Mouse (Mus musculus): ENCODE data around the gene Gm10663. TPM values are rescaled to one million over a fixed set of nuclear protein-coding genes. Genes with fewer than 3 reads are reported as not detected.

The Gm10663 gene
- total RNA-seq (2021): not detected

DNA sequence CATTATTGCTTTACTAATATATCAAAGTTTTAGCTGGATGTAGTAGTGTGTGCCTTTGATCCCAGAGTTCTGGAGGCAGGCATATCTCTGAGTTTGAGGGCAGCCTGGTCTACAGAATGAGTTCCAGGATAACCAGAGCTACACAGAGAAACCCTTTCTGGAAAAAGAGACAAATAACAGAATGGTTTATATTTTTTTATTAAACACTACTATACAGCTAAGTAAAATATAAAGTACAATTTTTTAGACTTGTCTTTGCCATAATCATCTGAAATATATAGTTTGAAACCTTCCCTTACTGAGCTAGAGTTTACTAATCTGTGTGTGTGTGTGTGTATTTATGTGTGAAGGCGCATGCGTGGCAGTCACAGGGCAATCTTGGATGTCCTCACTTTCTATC, at the start of gene Gm10663:
Gm10663 (plus strand) TSS at position 301 of the 400 bp plus-strand sequence.
- DNase-seq: no peak
- intact Hi-C loops (cut with DNase I): no loop called here

- intact Hi-C loops (cut with DNase I): no loop called here
- no peak for DNase-seq
Observed at GRCm38 (mm10) chr8:65028959-65029686, 45.7 kb upstream of the Gm10663 start.

DNA sequence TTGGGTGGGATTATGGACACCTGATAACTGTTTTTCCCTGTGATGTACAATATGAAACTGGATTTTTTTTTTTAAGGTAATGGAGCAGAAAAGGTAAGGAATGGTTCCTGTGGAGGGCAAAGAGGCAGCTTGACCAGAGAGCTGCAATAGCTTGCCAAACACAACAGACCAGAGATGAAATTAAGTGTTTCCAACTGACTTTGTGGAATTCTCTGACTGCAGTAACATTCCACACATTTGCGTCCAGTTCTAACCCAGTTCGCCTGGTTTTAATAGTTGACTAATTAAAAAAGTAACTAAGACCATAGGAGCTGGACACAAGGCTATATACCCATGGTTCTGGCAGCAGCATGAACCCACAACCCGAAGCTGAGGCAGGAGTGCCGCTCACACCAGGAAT, 45.1 kb upstream of the Gm10663 start:
- intact Hi-C loops (cut with DNase I): no loop called here
- DNase-seq: no peak

DNA sequence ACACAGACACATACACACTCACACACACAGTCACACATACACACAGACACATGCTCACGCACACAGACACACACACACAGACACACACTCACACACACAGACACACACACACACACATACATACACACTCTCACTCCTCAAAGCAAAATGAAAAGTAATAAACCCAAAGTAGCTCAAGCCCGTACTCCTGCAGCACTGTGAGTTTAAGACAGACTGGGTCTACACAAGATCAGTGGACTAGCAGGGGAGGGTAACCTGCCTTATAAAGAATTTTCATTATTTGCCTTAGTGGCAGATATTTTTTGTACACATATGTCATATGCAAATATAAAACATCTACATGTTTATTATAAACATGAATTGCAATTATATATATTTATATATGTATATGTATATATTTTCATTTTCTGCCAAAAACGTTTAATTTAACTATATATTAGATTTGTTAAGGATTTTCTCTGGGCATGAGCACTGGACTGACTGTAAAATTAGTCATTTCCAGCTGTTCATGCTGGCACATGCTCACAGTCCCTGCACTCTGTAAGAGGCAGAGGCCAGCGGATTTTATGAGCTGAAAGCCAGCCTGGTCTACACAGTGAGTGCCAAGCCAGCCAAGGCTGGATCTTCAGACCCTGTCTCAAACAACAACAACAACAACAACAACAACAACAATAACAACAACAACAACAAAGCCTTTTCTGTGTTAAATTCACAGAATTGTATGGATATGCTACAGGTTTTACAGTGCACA, 43.9 kb upstream of the Gm10663 start:
- no peak for DNase-seq
- intact Hi-C loops (cut with DNase I): no loop called here

- intact Hi-C loops (cut with DNase I): no loop called here
- DNase-seq: no peak
Observed at GRCm38 (mm10) chr8:65032107-65032506, 42.7 kb upstream of the Gm10663 start.

DNA sequence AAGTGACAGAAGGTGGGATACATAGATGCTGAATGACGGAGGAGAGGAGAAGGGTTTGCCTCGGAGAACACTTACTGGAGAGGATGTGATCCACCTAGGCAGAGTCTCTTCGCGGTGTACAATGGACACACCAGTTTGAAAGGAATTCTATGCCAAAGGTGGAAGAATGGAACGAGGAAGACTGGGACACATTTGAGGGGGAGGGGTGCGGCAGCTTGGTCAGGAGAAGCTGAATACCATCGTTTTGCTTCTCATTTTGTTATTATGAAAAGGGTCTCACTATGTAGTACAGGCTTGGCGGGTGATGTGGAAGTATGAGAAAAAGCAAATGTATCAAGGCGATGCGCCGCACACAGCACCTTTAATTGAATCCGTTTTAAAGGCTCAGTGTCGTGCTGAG, 41.8 kb upstream of the Gm10663 start:
- intact Hi-C loops (cut with DNase I): no loop called here
- DNase-seq: no peak

DNA sequence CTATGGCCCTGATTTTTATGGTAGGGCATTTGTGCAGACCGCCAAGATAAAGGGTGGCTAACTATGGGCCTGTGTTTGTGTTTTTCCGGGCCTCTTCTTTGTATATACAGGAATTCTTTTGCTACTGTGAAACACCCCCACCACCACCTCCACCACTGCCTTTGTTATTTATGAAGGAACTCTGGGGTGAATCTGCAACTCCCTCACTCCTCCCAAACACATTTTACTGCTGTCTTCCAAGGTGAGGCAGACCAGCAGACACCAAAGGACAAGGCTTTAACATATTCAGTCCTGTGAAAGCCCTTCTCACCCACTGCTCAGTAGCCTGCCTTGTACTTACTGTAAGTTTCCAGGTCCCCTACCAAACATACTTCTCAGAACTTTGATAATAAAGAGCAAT, 40.7 kb upstream of the Gm10663 start:
- intact Hi-C loops (cut with DNase I): no loop called here
- no peak for DNase-seq

GRCm38 (mm10) chr8:65037117-65037533, 37.7 kb upstream of the Gm10663 start, which contains the start of gene Apela:
TSS of gene Apela (minus strand) at chr8:65037336.
- intact Hi-C loops (cut with DNase I): no loop called here
- peak; percentile 8 for DNase-seq

GRCm38 (mm10) chr8:65046565-65046964, 28.3 kb upstream of the Gm10663 start:
- intact Hi-C loops (cut with DNase I): no loop called here
- DNase-seq: no peak

GRCm38 (mm10) chr8:65047193-65047592, 27.6 kb upstream of the Gm10663 start:
- intact Hi-C loops (cut with DNase I): no loop called here

DNA sequence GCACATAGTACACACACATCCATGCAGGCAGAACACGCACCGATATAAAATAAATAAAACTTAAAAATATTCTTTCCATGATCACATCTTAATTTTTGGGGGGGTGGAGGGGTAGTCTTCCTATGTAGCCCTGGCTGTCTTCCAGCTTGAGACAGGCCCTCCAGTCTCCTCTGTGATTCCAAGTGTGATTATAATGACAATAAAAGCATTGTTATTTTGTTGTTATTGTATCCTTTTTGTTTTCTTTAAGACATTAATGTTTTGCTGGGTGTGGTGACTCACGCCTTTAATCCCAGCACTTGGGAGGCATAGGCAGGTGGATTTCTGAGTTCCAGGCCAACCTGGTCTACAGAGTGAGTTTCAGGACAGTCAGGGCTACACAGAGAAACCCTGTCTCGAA, 27.0 kb upstream of the Gm10663 start:
- intact Hi-C loops (cut with DNase I): no loop called here
- no peak for DNase-seq

More at GRCm38 (mm10) chr8:65047193-65047592, 27.6 kb upstream of the Gm10663 start:
- DNase-seq: no peak

DNA sequence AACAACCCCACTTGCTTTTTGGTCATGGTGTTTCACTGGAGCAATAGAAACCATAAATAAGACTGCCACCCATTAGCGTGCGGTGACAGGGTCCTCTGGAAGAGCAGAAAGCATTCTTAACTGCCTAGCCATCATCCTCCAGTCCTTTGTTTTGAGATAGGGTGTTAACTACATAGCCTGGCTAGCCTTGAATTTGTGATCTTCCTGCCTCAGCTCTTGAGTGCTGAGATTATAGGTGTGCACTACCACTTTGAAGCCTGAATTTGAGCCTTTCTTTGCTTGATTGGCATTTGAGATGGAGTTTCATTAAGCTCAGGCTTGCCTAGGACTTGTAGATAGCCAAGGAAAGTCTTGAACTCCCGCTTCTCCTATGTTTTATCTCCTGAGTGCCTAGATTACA, 21.3 kb upstream of the Gm10663 start:
- intact Hi-C loops (cut with DNase I): no loop called here
- DNase-seq: no peak

DNA sequence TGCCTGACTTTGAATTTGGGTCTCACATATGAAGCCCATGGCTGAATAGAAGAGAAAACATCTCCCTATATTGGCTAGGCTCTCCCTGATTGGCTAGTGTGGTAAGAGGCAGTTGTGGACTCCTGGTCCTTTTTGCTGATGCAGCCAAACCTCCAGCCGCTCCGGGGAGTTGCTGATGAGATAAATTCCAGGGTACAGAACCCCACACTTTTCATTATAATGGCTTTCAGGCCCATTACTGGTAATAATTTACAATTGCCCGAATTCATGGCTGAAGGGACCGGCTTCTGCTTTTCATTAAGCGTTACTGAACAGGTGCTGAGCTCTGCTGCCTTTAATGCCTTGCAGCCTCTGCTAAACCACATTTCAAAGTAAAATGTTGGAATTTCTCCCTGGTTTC, 20.9 kb upstream of the Gm10663 start:
- DNase-seq: no peak
- intact Hi-C loops (cut with DNase I): no loop called here

- intact Hi-C loops (cut with DNase I): no loop called here
- DNase-seq: no peak
Observed at GRCm38 (mm10) chr8:65056722-65057121, 18.1 kb upstream of the Gm10663 start.

GRCm38 (mm10) chr8:65062195-65062594, 12.6 kb upstream of the Gm10663 start:
- DNase-seq: no peak
- intact Hi-C loops (cut with DNase I): no loop called here

DNA sequence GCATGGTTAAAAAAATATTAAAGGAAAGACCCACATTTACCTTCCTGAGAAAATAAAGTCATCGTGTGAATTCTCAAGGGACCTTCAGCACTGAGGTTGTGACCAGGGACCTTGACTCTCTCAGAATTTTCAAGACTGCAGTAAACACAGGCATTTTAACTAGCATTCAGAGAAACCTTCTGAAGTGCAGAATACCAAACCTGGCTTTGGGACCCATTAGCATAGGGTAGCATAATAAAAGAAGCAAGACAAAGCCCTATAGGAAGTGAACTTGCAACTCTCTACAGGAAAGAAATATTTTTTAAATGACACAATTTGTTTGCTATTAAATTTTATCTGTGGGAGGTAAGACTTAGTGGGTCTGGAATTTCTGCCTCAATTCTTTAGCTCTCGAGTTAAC, 10.8 kb upstream of the Gm10663 start:
- DNase-seq: no peak
- intact Hi-C loops (cut with DNase I): no loop called here

DNA sequence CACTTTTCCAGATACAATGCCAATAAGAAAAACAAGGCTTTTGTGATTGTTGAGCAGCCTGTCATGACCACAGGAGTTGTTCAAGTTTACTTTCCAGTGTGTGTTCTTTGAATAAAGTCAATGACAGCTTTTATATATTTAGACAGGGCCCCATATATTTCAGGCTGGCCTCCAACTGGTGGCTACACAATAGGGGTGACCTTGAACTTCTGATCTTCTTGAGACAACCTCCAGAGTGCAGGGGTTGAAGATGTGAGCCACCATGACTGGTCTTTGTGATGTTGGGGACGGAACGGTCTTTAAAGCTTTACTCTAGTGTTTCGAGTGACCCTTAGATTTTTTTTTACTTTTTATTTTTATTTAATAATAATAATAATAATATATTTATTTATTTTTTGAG, 9.2 kb upstream of the Gm10663 start:
- DNase-seq: no peak
- intact Hi-C loops (cut with DNase I): no loop called here

DNA sequence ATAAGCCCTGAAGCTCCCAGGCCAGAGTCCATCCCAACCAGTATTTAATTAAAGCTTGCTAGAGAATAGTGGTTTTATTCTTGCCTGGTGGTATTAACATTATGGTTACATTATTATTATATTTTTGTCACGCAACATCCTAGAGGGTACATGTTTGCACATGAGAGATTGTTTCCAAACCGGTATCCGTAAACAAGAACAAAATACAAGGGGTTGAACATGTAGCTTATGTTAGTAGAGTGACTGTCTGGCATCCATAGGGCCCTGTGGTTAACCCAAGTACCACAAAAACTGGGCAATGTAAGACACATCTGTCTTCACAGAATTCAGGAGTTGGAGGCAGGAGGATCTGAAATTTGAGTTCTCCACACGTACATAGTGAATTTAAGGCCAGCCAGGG, 7.8 kb upstream of the Gm10663 start:
- intact Hi-C loops (cut with DNase I): no loop called here

DNA sequence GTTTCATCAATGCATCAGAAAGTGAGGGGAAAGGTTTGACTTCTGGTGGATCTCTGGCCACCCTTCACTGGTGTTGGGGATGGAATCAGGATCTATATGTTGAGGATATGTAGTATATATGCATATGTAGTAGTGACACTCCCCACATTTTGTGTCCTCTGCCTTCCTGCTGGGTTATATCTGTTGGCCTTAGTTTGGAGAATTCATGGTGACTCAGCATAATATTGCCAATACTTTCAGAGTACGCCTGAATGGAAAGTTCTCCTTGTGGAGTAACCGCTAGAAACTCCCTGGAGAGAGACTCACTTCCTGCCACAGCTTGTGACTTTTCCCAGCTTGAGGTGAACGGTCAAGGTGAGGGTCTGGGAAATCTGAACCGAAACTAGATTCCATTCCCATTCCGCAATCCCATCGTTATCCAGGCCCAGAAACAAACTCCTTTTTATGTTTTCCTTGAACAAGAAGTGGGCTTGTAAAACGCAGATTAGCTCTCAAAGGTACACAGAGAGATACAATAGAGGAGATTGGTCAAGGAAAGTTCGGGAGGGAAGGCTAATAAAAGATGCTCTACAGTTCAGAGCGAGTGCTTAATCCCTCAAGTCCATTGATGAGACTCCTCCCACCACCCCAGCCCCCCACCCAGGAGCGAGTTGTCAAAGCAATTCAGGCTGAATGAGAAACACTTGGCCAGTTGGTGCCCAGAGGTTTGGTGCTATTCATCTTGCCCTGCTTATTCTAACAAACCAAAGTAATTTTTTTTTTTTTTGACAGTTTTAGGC, 7.0 kb upstream of the Gm10663 start:
- intact Hi-C loops (cut with DNase I): no loop called here
- DNase-seq: no peak

More for the DNA sequence above, 7.8 kb upstream of the Gm10663 start:
- no peak for DNase-seq

GRCm38 (mm10) chr8:65068473-65068819, 6.4 kb upstream of the Gm10663 start:
- no peak for DNase-seq
- intact Hi-C loops (cut with DNase I): no loop called here

DNA sequence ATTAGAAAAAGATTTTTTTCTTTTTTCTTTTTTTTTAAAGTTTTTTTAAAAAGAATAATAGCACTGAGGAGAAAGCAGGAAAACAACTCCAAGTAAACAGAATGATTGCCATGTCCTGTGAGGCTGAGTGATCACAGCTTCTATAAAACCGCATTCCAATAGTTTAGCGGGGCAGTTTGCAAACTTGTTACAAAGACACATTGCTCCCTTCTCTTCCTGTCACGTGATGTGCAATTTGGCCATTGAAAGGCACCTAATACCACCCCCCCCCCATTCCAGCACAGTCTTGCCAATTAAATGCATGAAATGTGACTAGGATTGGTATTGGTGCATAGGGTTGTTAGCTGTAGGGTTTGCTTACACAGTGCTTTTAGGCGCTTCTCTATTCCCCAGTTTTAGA, 3.8 kb upstream of the Gm10663 start:
- no peak for DNase-seq
- intact Hi-C loops (cut with DNase I): no loop called here

DNA sequence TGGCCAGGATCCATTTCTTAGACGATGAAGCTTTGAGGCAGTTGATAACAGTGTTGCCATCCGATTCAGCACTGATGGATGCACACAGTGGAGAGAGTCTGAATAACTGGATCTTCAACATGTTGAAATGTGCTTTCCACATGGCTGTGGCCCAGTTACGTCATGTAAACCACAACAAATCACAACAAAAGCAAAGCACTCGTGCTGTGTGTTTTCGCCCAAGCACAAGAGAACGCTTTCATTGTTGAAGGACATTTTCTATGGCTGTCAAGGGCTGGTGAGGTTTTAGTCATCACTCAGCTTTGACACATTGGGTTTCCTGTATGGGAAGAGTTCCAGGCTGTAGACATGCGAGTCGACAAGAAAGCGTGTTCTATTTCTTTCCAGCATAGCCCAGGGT, 5.9 kb downstream of the Gm10663 start:
- no peak for DNase-seq
- intact Hi-C loops (cut with DNase I): no loop called here

Data from left cerebral cortex, postnatal 4 days (tissue).